Mouse (Mus musculus) c-Kit-positive CD71-negative TER-119-negative erythroid progenitor cells, embryonic 14.5 days (primary cell): ENCODE results near the gene Fry.
A peak's percentile ranks its signal among the peaks of the same experiment; 100 is the strongest.

ENCODE experiments used
- DNase-seq: peaks from one replicate; pipeline ENCODE4 v3.0.0-alpha.2; 2013; ENCODE audit warnings: low read depth

Fry gene

DNA sequence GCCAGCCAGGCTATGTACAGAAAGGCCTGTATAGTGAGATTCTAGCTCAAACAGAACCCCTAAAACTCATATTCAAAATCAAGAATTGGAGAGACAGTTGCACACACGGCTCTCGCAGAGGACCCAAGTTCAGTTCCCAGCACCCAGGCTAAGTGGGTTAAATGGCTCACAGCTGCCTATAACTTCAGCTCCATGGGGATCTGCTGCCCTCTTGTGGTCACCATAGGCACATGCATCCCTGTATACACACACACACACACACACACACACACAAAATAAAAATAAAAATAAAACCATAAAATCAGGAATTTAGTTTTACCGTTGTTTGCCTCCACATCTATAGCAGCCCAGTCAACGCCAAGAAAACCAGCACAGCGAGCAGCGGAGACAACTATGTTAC is 276.2 kb downstream of the Fry start:
- DNase-seq, result no peak

DNA sequence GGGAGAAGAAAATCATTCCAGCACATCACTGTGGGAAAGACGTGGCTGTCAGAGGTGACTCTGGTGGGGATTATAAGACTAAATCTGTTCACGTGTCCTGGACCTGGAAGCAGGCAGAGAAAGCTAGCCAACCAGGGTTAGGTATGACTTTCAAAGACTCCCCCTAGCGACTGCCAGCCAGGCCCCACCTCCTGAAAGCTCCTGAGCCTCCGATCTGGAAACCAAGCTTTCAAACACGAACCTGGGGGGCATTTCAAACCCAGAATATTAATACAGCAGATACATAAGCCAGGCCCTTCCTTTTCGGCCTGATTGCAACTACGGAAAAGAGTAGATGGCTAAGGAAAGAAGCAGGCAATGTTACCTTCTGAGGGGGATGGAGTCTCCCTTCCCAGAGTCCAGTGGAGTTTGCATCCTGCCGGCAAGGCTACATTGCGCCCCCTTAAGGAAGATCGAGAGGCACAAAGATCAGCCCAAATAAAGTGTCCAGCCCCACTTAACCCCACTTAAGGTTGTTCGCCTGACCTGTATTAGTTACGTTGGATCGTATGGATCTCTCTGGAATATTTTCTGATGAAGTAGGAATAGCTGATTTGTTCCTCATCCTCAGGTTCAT is 284.5 kb downstream of the Fry start:
- DNase-seq, result no peak

- DNase-seq, result no peak
Observed at GRCm38 (mm10) chr5:150404867-150405266, 286.4 kb downstream of the Fry start.

DNA sequence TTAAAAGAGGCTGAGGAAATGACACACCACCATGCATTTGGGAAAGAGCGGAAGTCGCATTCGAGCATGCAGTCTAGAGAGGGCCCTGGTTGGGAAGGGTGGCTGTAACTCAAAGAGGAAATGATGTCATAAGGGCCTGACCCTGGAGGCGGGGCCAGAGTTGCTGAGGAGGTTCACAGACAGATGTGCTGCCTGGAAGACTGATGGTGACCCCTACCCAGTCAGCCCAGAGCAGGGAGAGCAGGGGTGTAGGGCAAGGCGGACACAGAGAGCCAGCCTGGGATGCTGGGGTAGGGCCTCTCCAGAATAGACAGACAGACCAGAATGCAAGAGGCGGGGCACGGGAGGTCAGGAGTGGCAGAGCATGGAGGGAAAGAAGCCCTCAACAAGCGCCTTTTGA is 290.5 kb downstream of the Fry start:
- no peak for DNase-seq

GRCm38 (mm10) chr5:150409451-150410045 is 291.1 kb downstream of the Fry start:
- no peak for DNase-seq

GRCm38 (mm10) chr5:150412750-150413450 is 294.5 kb downstream of the Fry start:
- DNase-seq, result no peak

DNA sequence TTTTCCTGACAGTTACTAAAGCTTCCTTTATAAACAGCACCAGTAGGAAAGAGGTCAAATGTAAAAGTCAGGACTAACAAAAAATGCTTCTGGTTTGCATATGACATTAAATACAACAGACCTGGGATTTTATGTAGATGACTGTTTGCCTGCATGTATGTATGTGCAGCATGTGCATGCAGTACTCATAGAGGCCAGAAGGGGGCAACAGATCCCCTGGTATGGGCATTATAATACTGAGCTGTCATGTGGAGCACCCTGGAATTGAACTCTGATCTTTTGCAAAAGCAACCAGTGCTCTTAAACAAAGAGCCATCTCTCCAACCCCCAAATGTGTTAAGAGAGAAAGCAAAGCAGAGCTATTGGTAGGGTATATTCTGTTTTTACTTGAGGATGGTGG is 296.4 kb downstream of the Fry start:
- DNase-seq, result no peak

GRCm38 (mm10) chr5:150417223-150417622 is 298.8 kb downstream of the Fry start:
- no peak for DNase-seq

- no peak for DNase-seq
Observed at GRCm38 (mm10) chr5:150418035-150418434, 299.6 kb downstream of the Fry start.

DNA sequence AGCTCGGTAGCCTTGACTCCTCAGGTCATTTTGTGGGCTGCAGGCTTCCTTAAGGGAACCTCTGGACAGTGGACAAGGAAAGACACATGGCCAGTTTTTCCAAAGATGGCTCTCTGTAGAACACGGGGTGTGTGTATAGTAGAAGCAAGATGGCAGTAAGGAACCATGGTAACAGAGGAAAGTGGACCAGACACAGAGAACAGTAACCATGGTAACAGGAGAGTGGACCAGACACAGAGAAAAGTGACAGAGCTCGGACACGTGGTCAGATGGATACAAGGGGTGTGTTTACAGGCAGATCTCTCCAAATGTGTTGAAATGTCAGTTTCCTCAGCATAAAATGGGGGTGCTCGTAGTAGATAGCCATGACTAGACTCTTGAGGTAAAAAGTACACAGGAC is 306.6 kb downstream of the Fry start:
- no peak for DNase-seq

GRCm38 (mm10) chr5:150426595-150426994 is 308.1 kb downstream of the Fry start:
- no peak for DNase-seq

DNA sequence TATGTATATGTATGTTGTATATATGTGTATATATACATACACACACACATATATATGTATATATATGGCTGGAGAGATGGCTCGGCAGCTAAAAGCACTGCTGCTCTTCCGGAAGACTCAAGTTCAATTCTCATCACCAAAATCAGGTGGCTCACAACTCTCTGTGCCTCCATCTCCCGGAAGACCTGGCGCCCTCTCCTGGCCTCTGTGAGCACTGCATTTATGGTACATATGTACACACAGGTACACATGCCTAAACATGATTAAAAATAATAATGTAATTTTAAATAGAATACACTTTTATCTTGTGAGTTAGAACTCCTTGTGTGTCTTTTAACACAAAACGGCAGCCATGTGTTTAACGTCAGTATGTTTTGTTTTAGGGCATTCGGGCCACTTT is 312.8 kb downstream of the Fry start:
- no peak for DNase-seq

DNA sequence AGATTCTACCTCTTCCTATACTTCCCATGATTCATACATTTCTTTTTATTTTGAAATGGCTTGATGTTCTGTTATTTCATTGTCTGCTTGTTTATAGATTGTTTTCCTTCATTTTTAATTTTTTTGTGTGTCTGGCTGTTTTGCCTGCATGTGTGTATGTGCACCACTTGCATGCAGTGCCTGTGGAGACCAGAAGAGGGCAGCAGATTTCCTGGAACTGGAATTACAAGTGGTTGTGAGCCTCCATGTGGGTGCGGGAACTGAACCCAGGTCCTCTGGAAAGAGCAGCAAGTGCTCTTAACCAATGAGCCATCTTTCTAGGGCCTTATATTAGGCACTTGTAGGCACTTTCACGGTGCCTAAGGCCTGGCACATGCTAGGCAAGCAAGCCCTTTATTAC is 314.5 kb downstream of the Fry start:
- no peak for DNase-seq

GRCm38 (mm10) chr5:150436629-150437389 is 318.4 kb downstream of the Fry start:
- no peak for DNase-seq

- DNase-seq, result peak; percentile 65
Observed at GRCm38 (mm10) chr5:150441690-150442089, 323.2 kb downstream of the Fry start.

- no peak for DNase-seq
Observed at GRCm38 (mm10) chr5:150451281-150452003, 333.0 kb downstream of the Fry start.

- no peak for DNase-seq
Observed at GRCm38 (mm10) chr5:150452004-150452626, 333.7 kb downstream of the Fry start.

GRCm38 (mm10) chr5:150452671-150453070 is 334.2 kb downstream of the Fry start:
- DNase-seq, result no peak

DNA sequence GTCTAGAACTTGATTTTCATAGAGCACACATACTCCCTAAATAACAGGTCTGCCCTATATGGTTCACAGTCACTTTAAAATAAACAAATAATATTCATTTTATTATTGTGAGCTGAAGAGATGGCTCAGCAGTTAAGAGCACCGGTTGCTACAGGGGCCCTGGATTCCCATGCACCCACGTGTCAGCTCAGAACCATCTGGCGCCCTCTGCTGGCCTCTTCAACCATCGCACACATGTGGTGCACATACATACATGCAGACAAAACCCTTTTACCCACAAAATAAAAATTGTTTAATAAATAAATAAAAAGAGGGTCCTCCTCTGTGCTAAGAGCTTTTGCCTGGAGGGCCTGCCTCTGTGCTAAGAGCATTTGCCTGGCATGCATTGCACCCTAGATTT is 335.0 kb downstream of the Fry start:
- DNase-seq, result no peak

DNA sequence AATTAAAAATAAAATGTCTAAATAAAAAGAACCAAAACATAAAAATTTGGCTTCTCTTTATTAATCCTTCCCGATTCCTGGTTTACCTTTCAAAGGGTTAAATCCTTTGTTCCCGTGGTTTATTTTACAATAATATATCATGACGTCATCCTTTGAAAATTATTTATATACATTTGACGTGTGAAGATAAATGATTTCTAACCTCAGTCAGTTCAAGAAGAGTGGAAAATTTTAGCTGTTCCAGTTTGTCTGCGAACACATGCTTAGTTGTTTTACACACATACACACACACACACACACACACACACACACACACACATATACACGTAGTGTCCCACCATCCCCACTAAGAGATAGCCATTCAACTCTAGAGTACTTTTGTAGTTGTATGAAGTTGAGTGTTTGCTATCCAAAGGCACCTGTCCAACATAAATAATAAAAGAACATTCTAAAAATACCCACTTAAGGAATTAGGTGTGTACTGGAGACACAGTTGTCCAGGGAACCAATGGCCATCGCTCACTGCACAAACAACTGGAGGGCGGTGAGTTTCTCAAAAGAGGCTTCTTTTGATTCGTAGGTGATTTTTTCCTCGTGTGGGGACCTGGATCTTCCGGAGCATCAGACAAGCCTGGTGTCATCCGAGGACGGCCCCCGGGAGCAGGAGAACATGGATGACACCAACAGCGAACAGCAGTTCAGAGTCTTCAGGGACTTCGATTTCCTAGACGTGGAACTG is 338.9 kb downstream of the Fry start:
- no peak for DNase-seq
